Mouse (Mus musculus) gastrocnemius, postnatal 36 days (tissue): Measurements from ENCODE around the gene Aldh4a1. TPM values are rescaled to one million over a fixed set of nuclear protein-coding genes. Genes with fewer than 3 reads are reported as not detected.
A peak's percentile ranks its signal among the peaks of the same experiment; 100 is the strongest.

Experiments used
- DNase-seq, 2 experiments: peaks; one replicate each; pipeline ENCODE4 v3.0.0; 2022
- intact Hi-C: fragments of 180-260 bp; cut with DNase I; formaldehyde crosslinking; loops from one replicate; pipeline ENCODE4 v1.15.1; 2025
- total RNA-seq, 2 experiments: library from RNA; stranded (reverse); gene quantifications; 2 replicates each; pipeline ENCODE4 v1.2.3; 2021

Aldh4a1 gene
- total RNA-seq, 2 experiments from 2014 or later, result 63.9 to 75.8 TPM

DNA sequence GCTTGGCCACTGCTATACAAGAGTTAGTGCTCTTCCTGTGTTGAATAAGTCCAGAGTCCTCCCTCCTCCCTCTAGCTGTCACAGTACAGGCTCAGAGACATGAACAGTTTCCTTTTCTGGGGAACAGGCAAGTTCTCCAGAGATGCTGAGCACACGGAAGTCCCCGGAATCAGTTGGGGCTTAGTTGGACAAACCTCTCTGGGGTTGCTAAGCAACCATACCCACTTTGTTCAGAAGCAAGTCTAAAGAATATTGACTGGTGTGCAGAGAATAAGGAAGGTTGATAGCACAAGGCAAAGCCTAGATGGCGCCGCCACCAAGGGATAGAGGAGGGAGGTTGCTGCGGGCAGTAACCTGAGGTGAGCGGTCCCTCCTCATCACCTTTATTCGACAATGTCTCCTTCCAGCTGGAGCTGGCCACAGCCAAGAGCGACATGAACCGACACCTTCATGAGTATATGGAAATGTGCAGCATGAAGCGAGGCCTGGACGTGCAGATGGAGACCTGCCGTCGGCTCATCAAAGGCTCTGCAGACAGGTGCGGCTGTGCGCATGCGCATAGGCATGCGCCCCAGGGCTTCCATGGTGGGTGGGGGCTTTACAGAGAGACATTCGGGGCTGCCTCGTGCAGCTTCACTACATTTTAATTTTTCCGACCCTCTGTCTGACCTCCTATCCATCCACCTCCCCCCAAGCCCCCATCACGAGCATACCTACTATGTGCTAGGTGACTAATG is 8.0 kb upstream of the Aldh4a1 start:
- DNase-seq, result no peak
- intact Hi-C loops, result loop anchor here (5.0 kb wide), 1 partner anchor 42 kb away; no protein-coding TSS in a partner anchor

DNA sequence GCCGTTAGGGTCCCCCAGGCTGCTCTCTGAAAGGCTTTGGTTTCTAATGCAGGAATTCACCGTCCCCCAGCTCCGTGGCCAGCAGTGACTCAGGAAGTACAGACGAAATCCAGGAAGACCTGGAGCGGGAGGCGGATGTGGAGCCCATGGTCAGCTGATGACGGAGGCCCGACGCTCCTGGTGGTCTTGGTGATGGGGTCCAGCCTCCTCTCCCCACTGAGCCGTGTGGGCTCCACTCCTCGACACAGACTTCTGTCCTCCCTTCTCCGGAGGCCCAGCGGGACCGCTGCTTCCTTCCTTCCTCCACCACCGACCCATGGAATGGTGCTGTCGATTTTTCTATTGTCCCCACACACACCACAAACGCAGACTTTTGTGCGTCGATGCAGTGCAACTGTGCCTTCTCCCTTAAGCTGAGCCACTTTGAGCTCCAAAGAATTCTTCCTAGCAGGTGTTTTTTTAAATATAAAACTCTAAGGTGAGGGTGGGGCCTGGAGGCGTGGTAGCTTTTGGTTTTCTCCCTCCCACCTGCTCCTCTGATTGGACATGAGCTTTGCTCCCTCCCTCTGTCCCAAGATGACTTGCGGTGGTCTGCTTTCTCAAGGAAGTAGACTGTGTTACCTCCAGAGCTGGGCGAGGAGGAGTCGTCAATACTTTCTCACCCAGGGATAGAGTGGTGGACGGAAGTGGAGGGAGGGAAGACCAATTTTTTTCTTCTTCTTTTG is 6.2 kb upstream of the Aldh4a1 start:
- intact Hi-C loops, result no loop called here
- no peak for DNase-seq

DNA sequence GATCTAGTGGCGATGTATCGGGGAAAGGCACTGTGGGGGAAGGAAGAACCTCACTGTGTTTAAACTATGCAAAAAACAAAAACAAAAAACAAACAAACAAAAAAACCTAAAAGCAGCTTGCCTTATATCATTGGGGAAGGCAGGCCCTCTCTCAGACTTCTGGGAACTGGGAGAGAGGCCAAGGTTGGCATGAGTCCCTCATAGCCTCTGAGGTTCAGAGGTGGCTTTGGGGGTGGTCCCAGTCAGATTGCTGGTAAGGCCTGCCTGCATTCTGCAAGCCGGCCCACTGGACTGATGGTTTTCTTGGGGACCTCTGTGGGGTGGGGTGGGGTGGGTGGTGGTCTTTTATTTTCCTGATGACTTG is 5.7 kb upstream of the Aldh4a1 start:
- intact Hi-C loops, result no loop called here
- DNase-seq, result no peak

DNA sequence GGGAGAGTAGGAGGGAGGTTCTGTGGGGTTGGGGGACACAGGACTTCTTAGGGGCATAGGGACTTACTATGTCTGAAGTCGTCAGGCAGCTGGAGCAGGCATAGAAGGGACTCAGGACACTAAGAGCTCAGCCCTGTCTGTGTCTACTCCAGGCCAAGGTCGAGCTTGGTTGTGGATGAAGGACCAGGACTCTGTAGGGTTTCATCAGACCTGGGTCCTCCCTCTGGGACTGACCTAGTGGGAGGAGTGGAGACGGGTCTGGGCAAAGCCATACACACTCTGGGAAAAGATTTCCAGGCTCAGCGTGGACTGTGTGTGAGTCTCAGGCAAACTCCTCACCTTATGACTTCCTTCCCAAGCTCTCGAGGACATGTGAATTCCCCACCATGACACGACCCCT is 2.9 kb upstream of the Aldh4a1 start:
- intact Hi-C loops, result no loop called here
- DNase-seq, result no peak

DNA sequence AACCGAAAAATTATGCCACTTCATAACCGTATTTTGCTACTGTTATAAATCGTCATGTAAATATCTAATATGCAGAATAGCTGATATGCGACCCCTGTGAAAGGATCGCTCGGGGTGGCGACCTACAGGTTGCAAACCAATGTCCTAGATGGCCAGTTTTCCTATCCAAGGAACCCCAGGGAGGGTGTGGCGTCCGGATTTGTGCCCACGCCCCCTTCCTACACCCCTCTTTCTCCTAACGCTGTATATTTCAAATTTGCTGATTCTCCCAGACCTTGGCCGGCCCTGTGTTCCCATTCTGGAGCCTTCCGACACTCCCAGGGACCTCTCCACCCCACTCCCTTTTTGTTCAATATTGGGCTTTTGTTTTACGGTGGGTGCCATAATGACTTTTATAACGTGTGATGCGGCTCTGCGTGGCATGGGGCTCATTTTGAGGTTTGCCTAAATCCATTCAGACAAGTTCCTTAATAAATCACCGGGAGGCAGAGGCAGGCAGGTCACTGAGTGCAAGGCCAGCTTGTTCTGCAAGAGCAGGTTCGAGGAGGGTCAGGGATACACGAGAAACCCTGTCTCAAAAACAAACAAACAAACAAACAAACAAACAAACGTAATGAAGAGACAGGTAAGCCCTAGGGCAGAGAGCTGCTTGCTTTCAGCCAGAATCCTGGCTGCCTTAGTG is 909 bp downstream of the Aldh4a1 start:
- no peak for DNase-seq
- intact Hi-C loops, result no loop called here

DNA sequence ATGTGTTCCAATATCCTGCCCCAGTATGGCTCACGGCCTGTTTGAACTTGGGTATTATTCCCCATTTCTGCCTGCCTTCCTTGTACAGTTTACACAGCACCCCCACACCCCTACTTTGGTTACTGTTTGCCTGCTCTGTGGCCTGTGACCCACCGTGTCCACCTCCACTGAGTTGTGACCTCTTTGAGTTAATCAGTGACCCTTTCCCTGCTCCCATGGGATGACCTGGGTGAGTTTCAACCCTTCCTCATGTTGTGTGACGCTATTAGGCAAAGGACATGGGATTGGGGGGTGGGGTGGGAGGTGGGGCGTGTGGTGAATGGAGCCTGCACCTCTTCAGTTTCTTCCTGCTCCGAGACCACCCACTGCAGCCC is 1.4 kb downstream of the Aldh4a1 start:
- intact Hi-C loops, result no loop called here
- DNase-seq, result no peak

DNA sequence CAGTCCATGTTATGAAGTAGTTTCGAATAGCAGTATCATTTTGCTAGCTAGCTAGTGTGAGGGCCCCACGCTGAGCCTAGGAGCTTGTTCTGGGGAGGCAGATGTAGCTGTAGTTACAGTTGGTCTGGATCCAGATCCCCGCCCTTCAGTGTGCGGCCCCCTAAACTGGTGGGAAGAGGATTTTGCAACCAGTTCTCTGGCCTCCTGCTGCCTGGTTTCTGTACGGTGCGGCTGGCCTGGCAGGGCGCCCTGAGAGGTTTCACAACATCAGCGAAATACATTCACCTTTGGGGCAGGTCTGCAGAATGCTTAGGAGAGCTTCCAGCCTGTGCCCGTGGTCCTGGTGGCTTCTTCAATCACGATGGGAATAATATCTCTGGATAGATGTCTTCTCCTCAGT is 2.0 kb downstream of the Aldh4a1 start:
- intact Hi-C loops, result no loop called here
- DNase-seq, result no peak

DNA sequence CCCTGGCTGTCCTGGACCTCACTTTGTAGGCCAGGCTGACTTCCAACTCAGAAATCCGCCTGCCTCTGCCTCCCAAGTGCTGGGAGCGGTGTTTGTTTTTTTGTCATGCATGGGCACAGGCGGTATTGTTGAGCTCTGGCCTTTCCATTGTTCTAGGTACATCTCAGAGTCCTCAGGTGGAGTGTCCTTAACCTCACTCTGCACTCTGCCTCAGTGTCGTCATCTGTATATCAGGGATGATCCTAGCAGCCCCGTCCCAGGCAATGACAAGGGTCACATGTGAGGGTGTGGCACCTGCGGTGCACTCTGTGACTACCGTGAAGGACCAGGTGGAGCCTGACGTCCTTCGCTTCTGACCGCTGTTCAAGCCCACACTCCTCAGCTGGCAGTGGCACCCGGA is 4.7 kb downstream of the Aldh4a1 start:
- intact Hi-C loops, result no loop called here
- DNase-seq, result no peak

DNA sequence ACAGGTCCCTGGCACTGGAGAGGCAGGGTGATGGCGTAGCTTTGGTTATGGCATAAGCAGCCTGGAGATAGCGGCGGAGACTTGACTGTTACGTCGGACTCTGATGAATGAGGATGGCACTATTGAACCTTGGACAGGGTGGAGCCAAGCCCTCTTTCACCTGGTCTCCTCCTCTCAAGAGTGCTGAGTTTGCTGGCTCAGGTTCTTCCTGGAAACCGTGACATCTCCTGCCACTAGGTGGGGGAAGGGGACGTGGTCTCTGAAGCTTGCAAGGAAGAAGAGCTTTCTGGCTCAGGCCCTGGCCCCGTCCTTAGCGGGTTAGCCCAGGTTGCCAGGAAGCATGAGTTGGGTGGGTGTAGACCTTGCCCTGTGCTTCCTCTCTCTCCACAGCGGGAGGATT is 7.5 kb downstream of the Aldh4a1 start:
- DNase-seq, result no peak
- intact Hi-C loops, result no loop called here

DNA sequence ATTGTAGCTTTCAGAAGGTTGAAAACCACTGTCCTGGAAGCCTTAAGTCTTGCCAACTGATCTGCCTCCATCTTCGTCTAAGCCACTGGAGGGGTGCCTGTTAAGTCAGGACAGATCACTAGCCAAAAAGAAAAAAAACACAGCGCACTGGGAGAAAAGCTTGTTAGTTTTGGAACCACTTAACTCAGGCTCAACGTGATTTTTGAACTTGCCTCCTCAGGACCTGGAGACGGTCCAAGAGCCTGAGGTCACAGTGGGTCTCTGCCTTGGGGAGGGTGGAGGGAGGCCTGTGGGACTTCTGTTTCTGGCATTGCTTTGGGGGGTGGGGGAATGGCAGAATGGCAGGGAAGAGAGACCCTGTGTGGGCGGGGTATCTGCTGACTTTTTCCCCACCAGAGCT is 8.5 kb downstream of the Aldh4a1 start:
- DNase-seq, result no peak
- intact Hi-C loops, result no loop called here

DNA sequence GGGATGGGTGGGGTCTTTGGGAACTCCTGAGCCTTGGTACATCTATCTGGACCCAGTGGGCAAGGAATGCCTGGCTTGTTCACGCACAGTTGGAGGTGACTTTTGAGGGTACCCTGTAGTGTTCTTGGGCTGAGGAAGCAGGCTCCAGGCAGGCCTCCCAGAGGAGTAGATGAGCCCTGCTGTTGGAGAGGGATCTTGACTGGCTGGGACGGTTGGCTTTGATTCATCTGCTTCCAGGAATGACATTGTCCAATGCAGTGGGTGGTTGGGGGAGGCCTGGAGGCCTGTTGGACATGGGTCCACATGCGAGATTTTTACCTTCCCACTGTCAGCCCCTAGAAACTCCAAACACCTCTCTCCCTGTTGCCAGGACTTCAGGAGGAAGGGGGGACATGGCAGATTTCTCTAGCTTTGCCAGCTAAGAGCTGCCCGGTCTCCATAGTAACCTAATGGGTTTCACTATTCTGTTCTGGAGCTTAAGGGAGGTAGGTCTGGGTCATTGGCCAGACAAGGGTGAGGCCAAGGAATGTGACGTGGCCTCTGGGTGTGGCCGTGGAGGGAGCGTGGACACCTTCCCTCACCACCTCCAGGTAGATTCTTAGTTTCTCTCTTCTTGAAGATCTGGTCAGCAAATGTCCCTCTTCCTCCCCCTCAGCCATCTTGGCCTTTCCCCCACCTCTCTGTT is 9.0 kb downstream of the Aldh4a1 start:
- intact Hi-C loops, result no loop called here

DNA sequence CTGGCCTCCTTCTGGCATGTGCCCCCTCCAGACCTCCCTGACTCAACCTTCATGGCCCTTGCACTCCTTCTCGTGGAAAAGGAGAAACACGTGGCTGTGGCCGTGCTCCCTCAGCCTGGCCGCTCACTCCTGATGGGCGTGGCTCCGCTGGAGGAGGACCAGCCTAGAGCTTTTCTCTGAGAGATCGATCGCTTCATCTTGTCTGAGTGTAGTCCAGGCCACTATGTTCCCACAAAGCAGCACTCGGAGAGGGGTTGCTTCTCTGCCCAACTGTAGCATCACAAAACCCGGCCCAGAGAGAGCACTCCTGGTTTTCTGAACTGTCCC is 9.6 kb downstream of the Aldh4a1 start:
- no peak for DNase-seq
- intact Hi-C loops, result no loop called here

More for the DNA sequence above, 9.0 kb downstream of the Aldh4a1 start:
- DNase-seq, result no peak

DNA sequence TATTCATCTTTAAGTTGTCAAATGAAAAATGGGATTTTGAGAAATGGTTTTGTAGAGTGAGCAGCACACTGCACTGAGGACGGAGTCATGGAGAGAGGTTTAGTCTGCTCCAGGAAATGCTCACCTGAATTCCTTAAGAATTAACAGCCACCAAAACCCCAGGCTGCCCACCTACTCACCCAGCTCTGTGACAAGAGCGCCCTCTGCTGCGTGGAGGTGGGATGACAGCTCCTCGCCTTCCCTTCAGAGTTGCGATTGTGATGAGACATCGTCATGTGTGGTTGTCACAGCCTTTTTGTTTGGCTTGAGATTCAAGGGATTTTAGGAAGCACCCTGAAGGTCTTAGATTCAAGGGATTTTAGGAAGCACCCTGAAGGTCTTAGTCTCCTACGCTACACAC is 13.7 kb downstream of the Aldh4a1 start:
- peak; percentile 43 to 62 for DNase-seq

DNA sequence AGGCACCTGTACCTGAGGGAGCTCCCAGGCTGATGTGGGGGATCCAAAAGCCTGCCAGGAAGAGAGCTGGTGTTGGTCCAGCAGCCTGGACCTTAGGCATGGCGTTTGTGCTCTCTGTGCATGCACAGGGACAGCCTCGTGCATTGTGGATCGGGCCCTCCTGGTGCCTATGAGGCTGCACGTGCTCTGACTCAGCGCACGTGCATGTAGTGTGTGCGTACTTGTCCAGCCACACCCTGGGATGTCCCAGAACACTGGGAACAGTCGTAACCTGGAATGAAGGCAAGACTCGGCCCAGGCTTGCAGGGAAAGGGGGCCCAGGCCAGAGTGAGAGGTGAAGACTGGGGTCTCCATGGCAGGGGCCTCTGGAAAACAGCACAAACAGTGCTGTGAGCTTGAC is 15.2 kb downstream of the Aldh4a1 start:
- DNase-seq, result no peak
- intact Hi-C loops, result loop anchor here (2.0 kb wide), 1 partner anchor 169 kb away; no protein-coding TSS in a partner anchor

More for the DNA sequence above, 13.7 kb downstream of the Aldh4a1 start:
- intact Hi-C loops, result loop anchor here (2.0 kb wide), 1 partner anchor 168 kb away; no protein-coding TSS in a partner anchor

DNA sequence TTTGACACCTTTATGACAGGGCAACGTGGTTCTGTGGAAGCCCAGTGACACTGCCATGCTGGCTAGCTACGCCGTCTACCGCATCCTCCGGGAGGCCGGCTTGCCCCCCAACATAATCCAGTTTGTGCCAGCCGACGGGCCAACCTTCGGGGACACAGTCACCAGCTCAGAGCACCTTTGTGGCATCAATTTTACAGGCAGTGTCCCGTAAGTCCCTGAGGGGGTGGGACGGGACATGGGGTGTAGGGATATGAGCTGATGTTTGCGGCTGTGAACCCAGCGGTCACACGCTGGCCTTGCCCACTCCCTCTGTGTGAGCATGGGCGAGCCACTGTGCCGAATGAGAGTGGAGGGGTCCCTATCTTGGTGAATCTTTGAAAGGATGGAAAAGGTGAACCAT is 15.7 kb downstream of the Aldh4a1 start:
- intact Hi-C loops, result no loop called here
- no peak for DNase-seq

DNA sequence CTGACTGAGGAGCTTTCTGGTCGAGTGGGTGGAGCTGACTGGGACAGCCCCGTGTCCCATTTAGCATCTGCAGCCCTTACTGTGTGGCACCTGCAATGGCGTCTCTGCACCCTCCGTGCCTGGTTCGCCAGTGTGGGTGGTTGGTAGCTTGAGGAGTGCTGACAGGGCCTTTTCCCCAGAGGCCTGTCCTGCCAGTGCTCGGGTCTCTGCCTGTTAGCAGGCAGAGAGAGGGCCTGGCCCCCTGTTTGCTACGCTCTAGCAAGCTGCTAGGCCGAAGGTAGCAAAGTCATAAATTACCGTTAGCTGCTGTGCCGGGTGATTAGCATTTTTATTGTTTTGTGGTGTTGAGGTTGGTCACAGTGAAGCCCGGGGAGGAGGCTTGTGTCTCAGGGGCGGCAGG is 17.1 kb downstream of the Aldh4a1 start:
- intact Hi-C loops, result no loop called here
- DNase-seq, result no peak

DNA sequence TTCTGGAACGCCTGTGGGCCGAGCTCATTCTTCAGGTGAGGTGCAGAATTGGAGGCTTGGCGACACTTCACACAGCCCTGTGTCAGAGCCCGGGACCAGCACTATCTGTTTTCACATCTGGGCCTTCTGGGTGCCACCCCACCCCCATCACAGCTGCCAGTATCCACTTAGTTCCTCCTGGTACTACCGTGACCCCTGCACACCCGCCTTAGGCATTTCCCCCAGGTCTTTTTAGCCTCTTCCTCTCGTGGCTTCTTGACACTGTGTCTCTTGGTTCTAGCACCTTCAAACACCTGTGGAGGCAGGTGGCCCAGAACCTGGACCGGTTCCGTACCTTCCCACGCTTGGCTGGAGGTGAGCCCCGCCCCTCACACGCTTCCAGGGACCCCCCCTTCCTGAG is 17.7 kb downstream of the Aldh4a1 start:
- no peak for DNase-seq
- intact Hi-C loops, result no loop called here

DNA sequence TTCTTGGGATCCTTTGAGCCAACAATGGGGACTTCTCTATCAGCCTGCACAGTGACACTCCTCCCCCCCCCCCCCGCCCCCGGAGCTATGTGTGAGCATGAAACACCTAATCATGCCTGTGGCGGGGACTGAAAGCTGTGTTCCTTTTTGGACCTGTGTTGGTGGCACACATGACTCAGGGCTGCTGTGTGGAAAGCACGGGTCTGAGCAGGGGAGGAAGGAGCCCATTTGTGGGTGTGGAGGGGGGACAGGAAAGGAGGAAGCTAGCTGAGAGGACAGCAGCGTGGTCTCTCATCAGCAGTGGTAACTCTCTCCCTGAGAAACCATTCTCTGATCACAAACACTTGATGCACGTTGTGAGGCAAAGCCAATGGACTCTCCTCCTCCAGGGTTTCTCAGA is 18.1 kb downstream of the Aldh4a1 start:
- no peak for DNase-seq
- intact Hi-C loops, result no loop called here

DNA sequence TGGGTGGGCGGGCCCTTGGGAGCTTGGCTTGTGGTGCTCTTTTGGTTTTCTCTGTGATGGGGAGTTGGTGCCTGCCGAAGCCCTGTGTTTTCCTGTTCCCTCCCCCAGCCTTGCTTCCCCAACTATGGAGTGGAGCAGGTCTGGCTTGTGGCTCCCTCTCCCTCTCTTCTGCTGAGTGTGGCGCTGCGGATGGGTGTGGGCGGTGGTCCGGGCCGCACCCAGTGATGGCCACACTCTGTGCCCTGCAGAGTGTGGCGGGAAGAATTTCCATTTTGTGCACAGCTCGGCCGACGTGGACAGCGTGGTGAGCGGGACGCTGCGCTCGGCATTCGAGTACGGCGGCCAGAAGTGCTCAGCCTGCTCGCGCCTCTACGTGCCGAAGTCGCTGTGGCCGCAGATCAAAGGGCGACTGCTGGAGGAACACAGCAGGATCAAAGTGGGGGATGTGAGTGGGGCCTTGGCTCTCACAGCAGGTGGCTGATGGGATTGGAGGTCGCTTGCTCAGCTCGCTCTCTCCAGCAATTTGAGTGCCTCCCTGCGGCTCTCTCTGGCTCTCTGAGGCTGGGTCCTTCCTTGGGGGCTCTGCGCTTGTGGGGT is 19.3 kb downstream of the Aldh4a1 start:
- DNase-seq, result no peak
- intact Hi-C loops, result no loop called here

DNA sequence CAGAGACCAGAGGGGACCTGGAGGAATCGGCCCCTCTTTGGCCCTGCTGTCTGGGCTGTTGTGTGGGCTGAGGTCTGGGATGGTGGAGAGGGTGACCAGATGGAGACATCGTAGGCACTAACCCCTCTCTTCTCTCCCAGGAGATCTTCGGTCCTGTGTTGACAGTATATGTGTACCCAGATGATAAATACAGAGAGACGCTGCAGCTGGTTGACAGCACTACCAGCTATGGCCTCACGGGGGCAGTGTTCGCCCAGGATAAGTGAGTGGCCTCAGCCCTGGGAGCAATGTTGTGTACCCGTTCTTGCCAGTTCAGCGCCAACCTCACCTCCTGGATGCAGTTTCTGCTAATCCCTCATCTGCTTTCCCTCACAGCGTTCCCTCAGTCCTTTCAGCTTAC is 21.3 kb downstream of the Aldh4a1 start:
- DNase-seq, result peak; percentile 65 to 74
- intact Hi-C loops, result loop anchor here (1.0 kb wide), 1 partner anchor 26 kb away; no protein-coding TSS in a partner anchor

DNA sequence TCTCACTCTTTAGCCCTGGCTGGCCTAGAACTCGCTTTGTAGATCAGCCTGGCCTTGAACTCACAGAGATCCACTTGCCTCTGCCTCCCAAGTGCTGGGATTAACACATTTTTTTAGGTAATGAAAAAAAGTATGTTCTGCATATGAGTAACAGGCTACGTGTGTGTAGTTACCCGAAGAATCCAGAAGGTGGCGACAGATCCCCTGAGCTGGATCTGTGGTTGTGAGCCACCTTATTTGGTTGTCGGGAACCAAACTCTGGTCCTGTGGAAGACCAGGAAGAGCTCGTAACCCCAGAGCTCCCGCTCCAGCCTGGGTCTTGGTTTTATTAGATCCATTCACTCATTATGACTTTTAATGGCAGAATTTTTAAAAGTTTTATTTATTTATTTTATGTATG is 24.2 kb downstream of the Aldh4a1 start:
- intact Hi-C loops, result loop anchor here (5.0 kb wide), 1 partner anchor 210 kb away; no protein-coding TSS in a partner anchor
- DNase-seq, result no peak
